Mouse (Mus musculus): Measurements from ENCODE around the gene Mrps7.

The Mrps7 gene

GRCm38 (mm10) chr11:115609576-115609975 is 5.9 kb downstream of the Mrps7 start:
- no peak for DNase-seq

GRCm38 (mm10) chr11:115611173-115611572 is 7.4 kb downstream of the Mrps7 start:
- DNase-seq: no peak

GRCm38 (mm10) chr11:115612059-115612409 is 8.3 kb downstream of the Mrps7 start:
- peak; percentile 91 for DNase-seq

GRCm38 (mm10) chr11:115612410-115613137 is 8.8 kb downstream of the Mrps7 start, which contains the start of gene Mif4gd:
Gene Mif4gd (minus strand): TSS chr11:115612969.
- DNase-seq: peak; percentile 98

- peak; percentile 52 for DNase-seq
Observed at GRCm38 (mm10) chr11:115613138-115613945, 9.6 kb downstream of the Mrps7 start.

- DNase-seq: peak; percentile 54
Observed at GRCm38 (mm10) chr11:115614346-115615107, 10.8 kb downstream of the Mrps7 start.

DNA sequence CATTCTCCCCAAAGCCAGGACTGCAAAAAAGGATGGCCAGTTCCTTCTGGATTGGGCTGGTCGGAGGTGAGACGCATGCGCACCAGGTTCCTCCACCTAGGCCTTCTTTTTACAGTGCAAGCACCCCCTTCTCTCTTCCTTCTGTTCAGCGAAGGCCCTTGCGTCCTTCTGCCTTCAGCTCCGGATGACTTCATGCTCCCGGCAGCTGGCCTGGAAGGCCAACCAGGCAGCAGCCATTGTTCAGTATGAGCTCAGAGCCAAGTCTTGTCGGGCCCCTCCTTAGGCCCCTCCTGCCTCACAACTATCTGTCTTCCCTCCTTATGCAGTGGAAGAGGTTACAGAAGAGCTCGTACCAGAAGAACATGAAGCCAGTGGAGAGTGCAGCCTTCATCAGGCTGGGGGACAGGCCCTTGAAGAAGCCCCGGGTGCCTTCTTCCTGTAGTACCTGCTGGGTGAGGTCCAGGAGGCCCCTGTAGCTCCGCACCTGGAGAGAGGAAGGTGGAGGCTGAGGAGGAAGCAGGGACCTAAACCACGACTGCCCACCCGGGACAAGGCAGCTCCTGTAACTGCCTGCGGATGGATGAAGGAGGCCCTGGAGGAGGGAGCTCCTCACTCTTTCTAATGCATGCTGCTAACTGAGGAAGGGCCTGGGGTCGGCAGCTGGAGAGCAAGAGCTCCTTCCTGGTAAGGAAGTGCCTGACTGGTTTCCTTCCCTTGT is 11.5 kb downstream of the Mrps7 start:
- DNase-seq: peak; percentile 15

- DNase-seq: peak; percentile 56
Observed at GRCm38 (mm10) chr11:115615875-115616274, 12.2 kb downstream of the Mrps7 start.

- peak; percentile 19 for DNase-seq
Observed at GRCm38 (mm10) chr11:115616371-115616770, 12.6 kb downstream of the Mrps7 start.

GRCm38 (mm10) chr11:115616893-115617292 is 13.2 kb downstream of the Mrps7 start:
- peak; percentile 75 for DNase-seq

- peak; percentile 69 for DNase-seq
Observed at GRCm38 (mm10) chr11:115618001-115618400, 14.3 kb downstream of the Mrps7 start.

DNA sequence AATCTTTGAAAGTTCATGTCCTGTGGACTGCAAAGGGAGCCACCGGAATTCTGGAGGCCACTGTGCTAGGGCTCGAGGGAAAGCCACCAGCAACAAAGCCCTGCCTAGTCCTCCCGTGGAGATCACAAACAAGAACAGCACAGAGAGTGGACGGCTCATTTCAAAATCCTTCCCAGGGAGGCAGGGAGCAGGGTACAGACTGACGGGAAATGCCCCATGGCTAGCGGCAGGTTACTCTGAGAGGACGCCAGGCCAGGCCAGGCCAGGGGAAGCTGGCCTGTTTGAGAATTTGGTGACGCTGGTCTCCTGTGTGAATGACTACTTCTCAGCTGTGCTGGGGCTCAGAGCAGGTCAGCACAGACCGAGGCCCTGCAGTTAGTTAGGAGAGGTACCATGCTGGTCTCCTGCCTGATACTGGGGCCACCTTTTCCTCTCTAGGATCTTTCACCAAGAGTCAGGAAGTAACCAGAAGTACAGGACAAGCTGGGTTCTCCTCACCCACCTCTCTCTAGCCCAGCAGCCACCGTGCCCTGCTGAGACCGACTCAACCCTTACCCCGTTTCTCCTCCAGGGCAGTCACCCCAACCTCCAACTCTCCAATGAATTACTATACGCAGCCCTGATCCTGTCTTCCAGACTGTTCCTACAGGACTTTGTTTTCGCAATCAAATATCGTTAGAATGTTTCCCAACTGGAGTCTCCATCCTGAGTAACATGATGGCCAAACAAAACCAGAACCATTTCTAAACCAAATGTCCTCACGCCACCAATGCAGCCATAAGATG is 15.2 kb downstream of the Mrps7 start:
- DNase-seq: peak; percentile 32

- DNase-seq: peak; percentile 11
Observed at GRCm38 (mm10) chr11:115619949-115620348, 16.2 kb downstream of the Mrps7 start.

GRCm38 (mm10) chr11:115623487-115624070 is 19.9 kb downstream of the Mrps7 start:
- DNase-seq: no peak

DNA sequence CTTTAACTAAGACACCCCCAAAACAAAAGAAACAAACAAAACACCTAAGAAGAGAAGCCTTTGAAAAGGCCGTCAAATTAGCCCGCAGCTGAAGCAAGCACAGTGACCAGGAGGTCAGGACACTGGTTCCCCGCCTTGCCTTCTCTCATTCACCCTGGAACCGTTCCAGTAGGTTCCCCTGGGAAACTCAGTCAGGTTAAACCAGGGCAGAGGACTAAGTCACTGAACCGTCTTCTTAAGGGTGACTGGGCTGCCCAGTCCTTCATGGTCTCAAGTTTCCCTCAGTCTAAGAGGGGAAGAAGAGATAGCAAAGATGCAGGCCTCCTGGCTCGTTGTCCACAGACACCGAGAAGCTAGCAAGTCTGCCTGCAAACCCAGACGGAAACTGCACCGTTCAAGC is 22.2 kb downstream of the Mrps7 start:
- peak; percentile 95 for DNase-seq

GRCm38 (mm10) chr11:115626824-115627616 is 23.3 kb downstream of the Mrps7 start:
- DNase-seq: peak; percentile 32

- peak; percentile 100 for DNase-seq
Observed at GRCm38 (mm10) chr11:115627705-115628464, 24.2 kb downstream of the Mrps7 start, which contains the start of gene Slc25a19. Gene Slc25a19 (minus strand): TSS chr11:115628295.

DNA sequence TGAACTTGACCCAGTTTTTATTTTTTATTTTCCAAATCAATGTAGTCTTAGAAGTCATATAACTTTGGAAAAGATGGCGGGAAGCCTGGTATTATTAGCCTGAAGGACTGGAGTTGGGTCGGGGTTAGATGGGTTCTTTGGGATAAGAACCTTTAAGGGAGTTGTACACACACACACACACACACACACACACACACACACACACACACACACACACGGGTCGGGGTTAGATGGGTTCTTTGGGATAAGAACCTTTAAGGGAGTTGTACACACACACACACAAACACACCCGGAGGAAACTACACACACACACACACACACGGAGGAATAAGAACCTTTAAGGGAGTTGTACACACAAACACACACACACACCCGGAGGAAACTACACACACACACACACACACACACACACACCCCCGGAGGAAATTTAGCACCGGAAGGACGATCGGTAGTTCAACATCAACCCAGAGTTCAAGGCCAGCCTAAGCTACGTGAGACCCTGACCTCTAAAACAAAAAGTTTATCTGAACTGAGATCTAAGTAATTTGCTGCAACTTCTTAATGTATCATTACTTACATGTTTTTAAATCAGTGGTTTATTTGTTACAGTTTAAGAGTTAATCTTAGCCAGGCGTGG is 24.9 kb downstream of the Mrps7 start:
- DNase-seq: no peak
